Mouse (Mus musculus): Measurements from ENCODE around the gene Defa22. TPM values are rescaled to one million over a fixed set of nuclear protein-coding genes. Genes with fewer than 3 reads are reported as not detected.
"Not testable (repeated sequence)": the region's sequence is repeated elsewhere in the genome, so short reads cannot be mapped to it uniquely, and the experiment has no call there.

Defa22 gene
- polyA plus RNA-seq (2012; rRNA removed): not detected in 2 replicates

- not testable (repeated sequence) for H3K4me3 ChIP-seq (replicated peaks; ENCODE audit: insufficient read depth, low read depth, low read length); DNase-seq; H3K4me1 ChIP-seq (ENCODE audit: control insufficient read depth, insufficient read depth, low read length); H3K27ac ChIP-seq (ENCODE audit: insufficient read depth, low read length); H3K27me3 ChIP-seq (ENCODE audit: control insufficient read depth, insufficient read depth, low read length)
- no CpG with 5 or more reads among the region's 1 CpGs for WGBS
Observed at GRCm38 (mm10) chr8:21161977-21162376, at the start of gene Defa22. Gene Defa22 (plus strand): TSS chr8:21162277.

GRCm38 (mm10) chr8:21134342-21134741 is 27.7 kb upstream of the Defa22 start, which contains the start of gene Defa30:
Gene Defa30 (plus strand): TSS chr8:21134642.
- H3K27ac ChIP-seq (ENCODE audit: insufficient read depth, low read length); H3K4me1 ChIP-seq (ENCODE audit: control insufficient read depth, insufficient read depth, low read length); H3K27me3 ChIP-seq (ENCODE audit: control insufficient read depth, insufficient read depth, low read length); DNase-seq; H3K4me3 ChIP-seq (replicated peaks; ENCODE audit: insufficient read depth, low read depth, low read length): not testable (repeated sequence)
- WGBS: 42% methylated on average over 3 of the region's 3 CpGs

GRCm38 (mm10) chr8:21191314-21191713 is 29.2 kb downstream of the Defa22 start, which contains the start of gene Defa31:
Gene Defa31 (plus strand): TSS chr8:21191614.
- H3K4me1 ChIP-seq (ENCODE audit: control insufficient read depth, insufficient read depth, low read length); H3K4me3 ChIP-seq (replicated peaks; ENCODE audit: insufficient read depth, low read depth, low read length); H3K27me3 ChIP-seq (ENCODE audit: control insufficient read depth, insufficient read depth, low read length); H3K27ac ChIP-seq (ENCODE audit: insufficient read depth, low read length); DNase-seq: not testable (repeated sequence)
- WGBS: no CpG with 5 or more reads among the region's 1 CpGs

GRCm38 (mm10) chr8:21201261-21201660 is 39.2 kb downstream of the Defa22 start, which contains the start of gene Gm15293:
Gene Gm15293 (plus strand): TSS chr8:21201561.
- H3K27me3 ChIP-seq (ENCODE audit: control insufficient read depth, insufficient read depth, low read length); H3K4me1 ChIP-seq (ENCODE audit: control insufficient read depth, insufficient read depth, low read length); H3K4me3 ChIP-seq (replicated peaks; ENCODE audit: insufficient read depth, low read depth, low read length); H3K27ac ChIP-seq (ENCODE audit: insufficient read depth, low read length); DNase-seq: not testable (repeated sequence)
- WGBS: no CpG with 5 or more reads among the region's 1 CpGs

Other genes with a start within 250 kb of the Defa22 start
- not detected in 2 replicates for gene Gm6040, start 240.2 kb upstream of the Defa22 start, polyA plus RNA-seq (2012; rRNA removed)
- gene AY761185, start 217.6 kb upstream of the Defa22 start, polyA plus RNA-seq (2012; rRNA removed): not detected in 2 replicates
- not detected in 2 replicates for gene Defa21, start 136.7 kb upstream of the Defa22 start, polyA plus RNA-seq (2012; rRNA removed)
- not detected in 2 replicates for gene Defa23, start 107.2 kb upstream of the Defa22 start, polyA plus RNA-seq (2012; rRNA removed)
- not detected in 2 replicates for gene Defa35, start 97.2 kb upstream of the Defa22 start, polyA plus RNA-seq (2012; rRNA removed)
- not detected in 2 replicates for gene Defa25, start 77.8 kb upstream of the Defa22 start, polyA plus RNA-seq (2012; rRNA removed)
- not detected in 2 replicates for gene Gm14851, start 66.2 kb upstream of the Defa22 start, polyA plus RNA-seq (2012; rRNA removed)
- not detected in 2 replicates for gene Defa30, start 27.6 kb upstream of the Defa22 start, polyA plus RNA-seq (2012; rRNA removed)
- gene Defa31, start 29.3 kb downstream of the Defa22 start, polyA plus RNA-seq (2012; rRNA removed): not detected in 2 replicates
- gene Gm15293, start 39.3 kb downstream of the Defa22 start, polyA plus RNA-seq (2012; rRNA removed): not detected in 2 replicates
- gene Gm15292, start 87.5 kb downstream of the Defa22 start, polyA plus RNA-seq (2012; rRNA removed): not detected in 2 replicates
- gene Defa27, start 153.3 kb downstream of the Defa22 start, polyA plus RNA-seq (2012; rRNA removed): not detected in 2 replicates
- gene Defa29, start 164.7 kb downstream of the Defa22 start, polyA plus RNA-seq (2012; rRNA removed): not detected in 2 replicates
- gene Defa2, start 216.2 kb downstream of the Defa22 start, polyA plus RNA-seq (2012; rRNA removed): not detected in 2 replicates
- gene Defa33, start 229.5 kb downstream of the Defa22 start, polyA plus RNA-seq (2012; rRNA removed): not detected in 2 replicates

All from cerebellum, adult 2 months (tissue).